Mouse (Mus musculus): Measurements from ENCODE around the gene Comtd1.

Comtd1 gene

DNA sequence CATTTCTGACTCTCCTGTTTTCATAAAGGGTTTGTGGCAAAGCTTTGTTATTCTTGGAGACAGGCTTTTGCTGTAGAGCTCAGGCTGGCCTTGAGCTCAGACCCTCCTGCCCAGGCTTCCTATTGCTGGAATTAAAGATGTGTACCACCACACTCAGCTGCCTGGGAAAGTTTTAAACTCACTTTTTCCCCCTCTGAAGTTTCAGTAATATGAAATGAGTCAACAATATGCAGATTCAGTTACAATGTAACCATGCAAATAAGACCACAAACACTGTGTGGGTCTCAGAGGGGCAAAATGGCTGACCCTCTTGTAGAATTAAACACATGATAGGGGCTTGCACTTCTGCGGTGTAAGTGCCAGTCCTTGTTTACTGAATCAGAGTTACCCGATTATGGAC is 42.6 kb downstream of the Comtd1 start:
- in situ Hi-C loops (cut with MseI, MboI): no loop called here

DNA sequence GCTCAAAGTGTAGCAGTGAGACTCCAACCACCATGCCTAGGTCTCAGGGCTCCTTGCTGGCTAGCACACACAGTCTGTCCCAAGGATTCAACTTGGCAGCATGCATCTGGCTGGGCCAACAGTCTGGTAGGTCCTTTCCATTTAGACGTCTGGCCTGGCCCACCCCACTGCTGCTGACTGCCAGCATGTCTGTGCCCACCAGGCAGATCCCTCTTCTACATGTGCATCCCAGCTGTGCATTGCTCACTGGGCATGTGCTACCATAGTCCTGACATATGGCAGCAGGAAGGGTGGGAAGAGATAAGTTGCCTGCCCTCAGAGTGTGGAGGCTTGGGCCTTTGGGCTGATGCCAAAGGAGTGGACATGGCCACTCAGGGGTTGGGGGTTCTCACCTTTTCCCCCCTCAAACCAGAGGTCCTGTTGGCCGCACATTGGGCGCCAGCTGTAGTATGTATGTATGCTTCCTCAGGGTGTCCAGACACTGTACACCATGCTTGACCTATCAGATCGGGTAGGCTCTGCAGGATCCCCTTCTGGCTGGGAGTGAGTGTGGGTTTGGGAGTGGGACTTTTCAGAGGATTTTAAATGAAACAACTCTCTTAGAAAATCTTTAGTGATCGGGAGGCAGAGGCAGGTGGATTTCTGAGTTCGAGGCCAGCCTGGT is 46.1 kb downstream of the Comtd1 start:
- in situ Hi-C loops (cut with MseI, MboI): no loop called here

DNA sequence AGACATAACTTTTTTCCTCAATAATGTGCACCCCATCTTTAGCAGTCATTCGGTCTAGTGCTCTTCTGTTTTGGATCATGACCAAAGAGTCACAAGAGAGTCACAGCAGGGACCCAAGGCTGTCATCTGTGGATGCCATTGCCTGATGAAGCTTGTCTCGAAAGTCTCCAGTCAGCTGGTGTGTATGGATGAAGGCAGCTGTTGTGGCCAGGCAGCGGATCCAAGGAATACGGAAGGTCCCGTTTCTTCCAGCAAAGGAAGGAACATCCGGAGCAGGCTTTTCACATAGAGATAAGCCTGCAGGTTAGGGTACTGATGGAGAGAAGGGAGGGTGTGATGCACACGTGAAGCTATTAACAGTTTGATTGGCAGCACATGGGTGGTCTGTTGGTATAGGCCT is 47.2 kb downstream of the Comtd1 start:
- in situ Hi-C loops (cut with MseI, MboI): no loop called here

DNA sequence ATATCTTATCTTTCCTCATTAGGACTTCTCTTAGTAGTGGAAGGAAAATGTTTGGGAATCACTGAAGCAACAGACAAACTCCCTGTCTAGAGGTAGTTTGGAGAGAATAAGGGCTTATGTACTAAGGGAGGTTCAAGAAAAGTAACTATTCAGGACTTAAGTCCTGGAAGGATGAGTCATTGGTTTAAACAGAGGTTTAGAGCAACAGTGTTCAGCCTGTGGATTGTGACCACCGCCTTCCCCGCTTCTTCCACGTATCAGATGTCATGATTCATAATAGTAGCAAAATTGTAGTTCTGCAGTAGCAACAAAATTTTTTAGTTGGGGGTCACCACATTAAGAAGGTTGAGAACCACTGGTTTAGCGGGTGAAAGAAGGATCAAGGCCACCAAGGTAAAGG is 48.1 kb downstream of the Comtd1 start:
- in situ Hi-C loops (cut with MseI, MboI): no loop called here
